Mouse (Mus musculus): ENCODE results near the gene Gpa33. TPM values are rescaled to one million over a fixed set of nuclear protein-coding genes. Genes with fewer than 3 reads are reported as not detected.

The Gpa33 gene
- polyA plus RNA-seq, 2 experiments, result 1.1 to 1.2 TPM

- Histone ChIP-seq H3K4me2 (replicated peaks; ENCODE audit: low read depth, low read length, severe bottlenecking) (no peak overlapping the region), H3K9me3 (ENCODE audit: control insufficient read depth, low read length) (no peaks in the 10 kb centered on the region), H3K27ac (replicated peaks; ENCODE audit: low read depth, low read length) (no peak overlapping the region), H3K9ac (ENCODE audit: low read depth, low read length, severe bottlenecking) (no peak overlapping the region), H3K4me1 (ENCODE audit: control insufficient read depth, insufficient read depth, low read length) (peaks cover 4% of the 10 kb centered on the region; the same call in 1 of the 2 replicates), H3K4me3 (replicated peaks; ENCODE audit: low read length) (no peak overlapping the region), H3K36me3 (ENCODE audit: control insufficient read depth, insufficient read depth, low read length) (no peaks in the 10 kb centered on the region), H3K27me3 (ENCODE audit: control insufficient read depth, insufficient read depth, low read length) (no peaks in the 10 kb centered on the region)
- no peak for TF ChIP-seq POLR2A (IDR thresholded peaks at IDR 0.05; ENCODE audit: borderline replicate concordance, extremely low read depth, insufficient read depth, insufficient read length)
- ATAC-seq (ENCODE audit: low FRiP score, low read depth) (0 out of 2 replicates have a peak, but pooled peaks have one; percentile 60), DNase-seq (ENCODE audit: low spot score) (peak; percentile 35)
- 37% methylated on average over 10 of the region's 10 CpGs for whole genome bisulfite sequencing
These were observed 53.1 kb downstream of the Gpa33 start for GRCm38 (mm10) chr1:166182952-166183627.

- Histone ChIP-seq H3K4me2 (replicated peaks; ENCODE audit: low read depth, low read length, severe bottlenecking) (no peak overlapping the region), H3K27ac (replicated peaks; ENCODE audit: low read depth, low read length) (no peak overlapping the region), H3K9ac (ENCODE audit: low read depth, low read length, severe bottlenecking) (no peak overlapping the region), H3K4me3 (replicated peaks; ENCODE audit: low read length) (no peak overlapping the region), H3K36me3 (ENCODE audit: control insufficient read depth, insufficient read depth, low read length) (no peaks in the 10 kb centered on the region), H3K27me3 (ENCODE audit: control insufficient read depth, insufficient read depth, low read length) (no peaks in the 10 kb centered on the region), H3K9me3 (ENCODE audit: control insufficient read depth, low read length) (no peaks in the 10 kb centered on the region), H3K4me1 (ENCODE audit: control insufficient read depth, insufficient read depth, low read length) (peaks cover 4% of the 10 kb centered on the region; the same call in 1 of the 2 replicates)
- TF ChIP-seq POLR2A (IDR thresholded peaks at IDR 0.05; ENCODE audit: borderline replicate concordance, extremely low read depth, insufficient read depth, insufficient read length), result no peak
- ATAC-seq (ENCODE audit: low FRiP score, low read depth) (no peak), DNase-seq (ENCODE audit: low spot score) (no peak)
- WGBS, result 85% methylated on average over 22 of the region's 22 CpGs
These were observed 54.6 kb downstream of the Gpa33 start for GRCm38 (mm10) chr1:166184391-166185229.

- Histone ChIP-seq H3K27ac (replicated peaks; ENCODE audit: low read depth, low read length) (no peak overlapping the region), H3K27me3 (ENCODE audit: control insufficient read depth, insufficient read depth, low read length) (no peaks in the 10 kb centered on the region), H3K4me1 (ENCODE audit: control insufficient read depth, insufficient read depth, low read length) (peaks cover 4% of the 10 kb centered on the region; the same call in 1 of the 2 replicates), H3K4me2 (replicated peaks; ENCODE audit: low read depth, low read length, severe bottlenecking) (no peak overlapping the region), H3K4me3 (replicated peaks; ENCODE audit: low read length) (no peak overlapping the region), H3K36me3 (ENCODE audit: control insufficient read depth, insufficient read depth, low read length) (no peaks in the 10 kb centered on the region), H3K9ac (ENCODE audit: low read depth, low read length, severe bottlenecking) (no peak overlapping the region), H3K9me3 (ENCODE audit: control insufficient read depth, low read length) (no peaks in the 10 kb centered on the region)
- no peak for DNase-seq (ENCODE audit: low spot score)
- no peak for TF ChIP-seq POLR2A (IDR thresholded peaks at IDR 0.05; ENCODE audit: borderline replicate concordance, extremely low read depth, insufficient read depth, insufficient read length)
- ATAC-seq (ENCODE audit: low FRiP score, low read depth), result no peak
- WGBS, result 83% methylated on average over 5 of the region's 5 CpGs
These were observed 55.3 kb downstream of the Gpa33 start for GRCm38 (mm10) chr1:166185357-166185756.

GRCm38 (mm10) chr1:166189821-166190220, 59.8 kb downstream of the Gpa33 start:
- TF ChIP-seq POLR2A (IDR thresholded peaks at IDR 0.05; ENCODE audit: borderline replicate concordance, extremely low read depth, insufficient read depth, insufficient read length), result no peak

GRCm38 (mm10) chr1:166204171-166204570, 74.1 kb downstream of the Gpa33 start:
- Histone ChIP-seq H3K4me2 (replicated peaks; ENCODE audit: low read depth, low read length, severe bottlenecking) (no peak overlapping the region), H3K4me3 (replicated peaks; ENCODE audit: low read length) (no peak overlapping the region), H3K9ac (ENCODE audit: low read depth, low read length, severe bottlenecking) (no peak overlapping the region), H3K27me3 (ENCODE audit: control insufficient read depth, insufficient read depth, low read length) (no peaks in the 10 kb centered on the region), H3K36me3 (ENCODE audit: control insufficient read depth, insufficient read depth, low read length) (no peaks in the 10 kb centered on the region), H3K4me1 (ENCODE audit: control insufficient read depth, insufficient read depth, low read length) (no peaks in the 10 kb centered on the region), H3K27ac (replicated peaks; ENCODE audit: low read depth, low read length) (no peak overlapping the region), H3K9me3 (ENCODE audit: control insufficient read depth, low read length) (no peaks in the 10 kb centered on the region)
- WGBS, result 50% methylated on average over 5 of the region's 5 CpGs
- ATAC-seq (ENCODE audit: low FRiP score, low read depth), result no peak
- DNase-seq (ENCODE audit: low spot score), result no peak
- no peak for TF ChIP-seq POLR2A (IDR thresholded peaks at IDR 0.05; ENCODE audit: borderline replicate concordance, extremely low read depth, insufficient read depth, insufficient read length)

More at GRCm38 (mm10) chr1:166189821-166190220, 59.8 kb downstream of the Gpa33 start:
- DNase-seq (ENCODE audit: low spot score) (no peak), ATAC-seq (ENCODE audit: low FRiP score, low read depth) (no peak)
- Histone ChIP-seq H3K4me1 (ENCODE audit: control insufficient read depth, insufficient read depth, low read length) (0 out of 2 replicates have a peak, but pooled peaks cover 4% of the 10 kb centered on the region), H3K4me2 (replicated peaks; ENCODE audit: low read depth, low read length, severe bottlenecking) (no peak overlapping the region), H3K9me3 (ENCODE audit: control insufficient read depth, low read length) (no peaks in the 10 kb centered on the region), H3K36me3 (ENCODE audit: control insufficient read depth, insufficient read depth, low read length) (no peaks in the 10 kb centered on the region), H3K4me3 (replicated peaks; ENCODE audit: low read length) (no peak overlapping the region), H3K9ac (ENCODE audit: low read depth, low read length, severe bottlenecking) (no peak overlapping the region), H3K27me3 (ENCODE audit: control insufficient read depth, insufficient read depth, low read length) (no peaks in the 10 kb centered on the region), H3K27ac (replicated peaks; ENCODE audit: low read depth, low read length) (no peak overlapping the region)
- WGBS, result 86% methylated on average over 4 of the region's 4 CpGs

Measured in limb, embryonic 14.5 days (tissue).